Mouse (Mus musculus): ENCODE measurements around the gene Olfr490. TPM values are rescaled to one million over a fixed set of nuclear protein-coding genes. Genes with fewer than 3 reads are reported as not detected.

Olfr490 gene
- polyA plus RNA-seq (2014; fragmentation: Nextera tagmentation; extraction: Ambion mirVana), result not detected in 2 replicates

GRCm38 (mm10) chr7:108288834-108289233, at the start of gene Olfr490:
Olfr490 (minus strand) TSS chr7:108288934.
- H3K4me1 ChIP-seq (ENCODE audit: control insufficient read depth, insufficient read depth, low read length), result no peaks in the 10 kb centered on the region
- H3K9ac ChIP-seq (ENCODE audit: low read length), result no peak within 1 kb of the TSS
- H3K9me3 ChIP-seq (ENCODE audit: control insufficient read depth, low read length), result no peaks in the 10 kb centered on the region
- H3K27ac ChIP-seq (ENCODE audit: low read depth, low read length), result no peak within 1 kb of the TSS
- DNase-seq (ENCODE audit: low spot score, missing footprints), result no peak
- ATAC-seq (ENCODE audit: low FRiP score), result no peak
- H3K4me3 ChIP-seq (ENCODE audit: low read depth, low read length), result no peak within 1 kb of the TSS
- H3K36me3 ChIP-seq (ENCODE audit: control insufficient read depth, insufficient read depth, low read length), result no peaks in the 10 kb centered on the region
- H3K27me3 ChIP-seq (ENCODE audit: control insufficient read depth, insufficient read depth, low read length), result no peaks in the 10 kb centered on the region
- no peak within 1 kb of the TSS for H3K4me2 ChIP-seq

- Histone ChIP-seq H3K4me2 (no peak within 1 kb of the TSS), H3K9me3 (ENCODE audit: control insufficient read depth, low read length) (no peaks in the 10 kb centered on the region), H3K27me3 (ENCODE audit: control insufficient read depth, insufficient read depth, low read length) (no peaks in the 10 kb centered on the region), H3K4me3 (ENCODE audit: low read depth, low read length) (no peak within 1 kb of the TSS), H3K27ac (ENCODE audit: low read depth, low read length) (no peak within 1 kb of the TSS), H3K36me3 (ENCODE audit: control insufficient read depth, insufficient read depth, low read length) (no peaks in the 10 kb centered on the region), H3K4me1 (ENCODE audit: control insufficient read depth, insufficient read depth, low read length) (no peaks in the 10 kb centered on the region), H3K9ac (ENCODE audit: low read length) (no peak within 1 kb of the TSS)
- no peak for ATAC-seq (ENCODE audit: low FRiP score)
- WGBS, result 90% methylated on average over 2 of the region's 2 CpGs
- no peak for DNase-seq (ENCODE audit: low spot score, missing footprints)
These were observed 34.8 kb upstream of the Olfr490 start, which contains the start of gene Olfr492 for GRCm38 (mm10) chr7:108323574-108323973. Olfr492 (minus strand) TSS chr7:108323674.

DNA sequence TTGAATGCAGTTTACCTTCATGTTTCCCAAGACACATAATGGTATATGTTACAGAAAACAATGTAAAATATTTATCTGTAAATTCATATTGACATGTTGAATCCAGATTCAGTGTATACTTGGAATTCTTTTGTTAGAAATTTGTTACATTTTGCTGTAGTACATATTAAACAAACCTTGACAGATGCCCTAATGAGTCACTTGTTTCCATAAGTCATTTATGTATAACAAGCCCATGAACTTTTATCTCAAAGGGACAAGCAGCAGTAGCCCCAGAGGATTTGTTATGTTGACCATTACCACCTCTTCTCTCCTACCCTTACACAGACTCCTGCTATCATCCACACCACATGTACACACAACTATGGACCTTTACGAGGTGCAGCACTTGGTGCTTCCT, 24.4 kb upstream of the Olfr490 start, which contains the start of gene Olfr491:
Olfr491 (plus strand) TSS at position 301 of the 400 bp plus-strand sequence.
- Histone ChIP-seq H3K9ac (ENCODE audit: low read length) (no peak within 1 kb of the TSS), H3K36me3 (ENCODE audit: control insufficient read depth, insufficient read depth, low read length) (no peaks in the 10 kb centered on the region), H3K9me3 (ENCODE audit: control insufficient read depth, low read length) (no peaks in the 10 kb centered on the region), H3K4me2 (no peak within 1 kb of the TSS), H3K4me3 (ENCODE audit: low read depth, low read length) (no peak within 1 kb of the TSS), H3K27ac (ENCODE audit: low read depth, low read length) (no peak within 1 kb of the TSS), H3K4me1 (ENCODE audit: control insufficient read depth, insufficient read depth, low read length) (no peaks in the 10 kb centered on the region), H3K27me3 (ENCODE audit: control insufficient read depth, insufficient read depth, low read length) (no peaks in the 10 kb centered on the region)
- DNase-seq (ENCODE audit: low spot score, missing footprints) (no peak), ATAC-seq (ENCODE audit: low FRiP score) (no peak)
- WGBS, result 68% methylated on average over 1 of the region's 1 CpGs

- no peak within 1 kb of the TSS for H3K4me3 ChIP-seq (ENCODE audit: low read depth, low read length)
- no peak within 1 kb of the TSS for H3K9ac ChIP-seq (ENCODE audit: low read length)
- H3K36me3 ChIP-seq (ENCODE audit: control insufficient read depth, insufficient read depth, low read length), result no peaks in the 10 kb centered on the region
- no peaks in the 10 kb centered on the region for H3K27me3 ChIP-seq (ENCODE audit: control insufficient read depth, insufficient read depth, low read length)
- H3K9me3 ChIP-seq (ENCODE audit: control insufficient read depth, low read length), result no peaks in the 10 kb centered on the region
- no peak within 1 kb of the TSS for H3K27ac ChIP-seq (ENCODE audit: low read depth, low read length)
- H3K4me2 ChIP-seq, result no peak within 1 kb of the TSS
- H3K4me1 ChIP-seq (ENCODE audit: control insufficient read depth, insufficient read depth, low read length), result no peaks in the 10 kb centered on the region
- ATAC-seq (ENCODE audit: low FRiP score), result no peak
- no peak for DNase-seq (ENCODE audit: low spot score, missing footprints)
These were observed 30.5 kb downstream of the Olfr490 start, which contains the start of gene Olfr488 for GRCm38 (mm10) chr7:108258247-108258646. Olfr488 (minus strand) TSS chr7:108258347.

Other genes starting within 250 kb of the Olfr490 start
- gene Olfr479, start 238.2 kb downstream of the Olfr490 start, polyA plus RNA-seq (2014; fragmentation: Nextera tagmentation; extraction: Ambion mirVana), result not detected in 2 replicates
- gene Olfr480, start 221.6 kb downstream of the Olfr490 start, polyA plus RNA-seq (2014; fragmentation: Nextera tagmentation; extraction: Ambion mirVana), result not detected in 2 replicates
- gene Olfr481, start 209.1 kb downstream of the Olfr490 start, polyA plus RNA-seq (2014; fragmentation: Nextera tagmentation; extraction: Ambion mirVana), result not detected in 2 replicates
- not detected in 2 replicates for gene Olfr482, start 191.3 kb downstream of the Olfr490 start, polyA plus RNA-seq (2014; fragmentation: Nextera tagmentation; extraction: Ambion mirVana)
- gene Olfr483, start 188.1 kb downstream of the Olfr490 start, polyA plus RNA-seq (2014; fragmentation: Nextera tagmentation; extraction: Ambion mirVana), result not detected in 2 replicates
- gene Olfr484, start 161.5 kb downstream of the Olfr490 start, polyA plus RNA-seq (2014; fragmentation: Nextera tagmentation; extraction: Ambion mirVana), result not detected in 2 replicates
- not detected in 2 replicates for gene Olfr485, start 129.1 kb downstream of the Olfr490 start, polyA plus RNA-seq (2014; fragmentation: Nextera tagmentation; extraction: Ambion mirVana)
- not detected in 2 replicates for gene Olfr486, start 116.2 kb downstream of the Olfr490 start, polyA plus RNA-seq (2014; fragmentation: Nextera tagmentation; extraction: Ambion mirVana)
- gene Olfr487, start 74.3 kb downstream of the Olfr490 start, polyA plus RNA-seq (2014; fragmentation: Nextera tagmentation; extraction: Ambion mirVana), result not detected in 2 replicates
- gene Olfr488, start 30.6 kb downstream of the Olfr490 start, polyA plus RNA-seq (2014; fragmentation: Nextera tagmentation; extraction: Ambion mirVana), result not detected in 2 replicates
- gene Olfr491, start 24.5 kb upstream of the Olfr490 start, polyA plus RNA-seq (2014; fragmentation: Nextera tagmentation; extraction: Ambion mirVana), result not detected in 2 replicates
- not detected in 2 replicates for gene Olfr492, start 34.7 kb upstream of the Olfr490 start, polyA plus RNA-seq (2014; fragmentation: Nextera tagmentation; extraction: Ambion mirVana)
- gene Olfr493, start 58.0 kb upstream of the Olfr490 start, polyA plus RNA-seq (2014; fragmentation: Nextera tagmentation; extraction: Ambion mirVana), result not detected in 2 replicates
- gene Olfr494, start 76.4 kb upstream of the Olfr490 start, polyA plus RNA-seq (2014; fragmentation: Nextera tagmentation; extraction: Ambion mirVana), result not detected in 2 replicates
- not detected in 2 replicates for gene Olfr495, start 104.2 kb upstream of the Olfr490 start, polyA plus RNA-seq (2014; fragmentation: Nextera tagmentation; extraction: Ambion mirVana)
- gene Olfr497, start 131.5 kb upstream of the Olfr490 start, polyA plus RNA-seq (2014; fragmentation: Nextera tagmentation; extraction: Ambion mirVana), result not detected in 2 replicates
- gene Olfr498, start 176.4 kb upstream of the Olfr490 start, polyA plus RNA-seq (2014; fragmentation: Nextera tagmentation; extraction: Ambion mirVana), result not detected in 2 replicates
- gene Olfr502, start 236.1 kb upstream of the Olfr490 start, polyA plus RNA-seq (2014; fragmentation: Nextera tagmentation; extraction: Ambion mirVana), result not detected in 2 replicates